In the genomic region with DNA sequence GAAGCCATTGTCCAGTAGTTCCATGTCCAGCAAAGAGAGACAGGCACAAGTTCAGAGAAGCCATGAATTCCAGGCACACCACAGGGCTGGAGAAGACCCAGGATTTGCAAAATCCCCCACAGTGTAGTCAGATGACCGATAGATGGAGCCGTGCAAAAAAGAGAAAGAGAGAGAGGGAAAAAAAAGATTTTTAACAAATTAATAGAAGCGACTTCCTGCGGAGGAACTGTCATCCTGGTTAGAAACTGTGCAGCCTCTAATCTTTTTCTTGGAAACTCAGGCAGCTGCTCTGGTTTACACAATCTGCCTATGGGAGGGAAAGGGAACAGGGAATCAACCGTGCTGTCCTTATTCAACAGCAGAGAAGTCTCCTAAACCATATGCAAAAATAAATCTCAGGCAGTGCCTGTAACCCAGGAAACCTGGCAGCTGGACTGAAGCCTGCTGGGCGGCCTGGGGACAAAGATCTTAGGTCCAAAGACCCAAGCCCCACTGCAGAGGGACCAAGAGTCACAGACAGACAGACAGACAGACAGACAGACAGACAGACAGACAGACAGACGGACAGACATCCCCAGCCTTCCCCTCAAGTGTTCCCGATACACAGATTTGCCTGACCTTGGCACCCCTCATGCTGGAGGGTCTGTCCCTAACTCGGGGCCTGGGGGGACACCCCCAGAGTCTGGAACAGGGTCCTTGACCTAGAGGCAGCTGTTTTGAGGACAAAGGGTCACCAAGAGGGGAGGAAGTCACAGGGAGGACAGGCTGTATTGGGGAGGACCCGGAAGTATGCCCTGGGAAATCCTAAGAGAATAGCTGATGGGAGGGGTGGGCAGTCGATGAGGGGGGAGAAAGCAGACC, we compare ENCODE assay signal across 1 mouse cellular context.
A peak's percentile ranks its signal among the peaks of the same experiment; 100 is the strongest.
TF ChIP-seq lines count a peak whose summit lies in the region.

No protein-coding gene starts in this region.

TF ChIP-seq in CH12.LX, 34 proteins besides CTCF, POLR2A, EP300 and RAD21 (continued from another document):
- peak; percentile 71 for TF ChIP-seq ZNF384 (IDR thresholded peaks at IDR 0.05; ENCODE audit: low read depth, low read length)
- no peak for TF ChIP-seq ZC3H11A (IDR thresholded peaks at IDR 0.05; ENCODE audit: low read depth, low read length)
